Mouse (Mus musculus) ES-E14 (cell line): ENCODE measurements around the gene AC170998.1. TPM values are rescaled to one million over a fixed set of nuclear protein-coding genes. Genes with fewer than 3 reads are reported as not detected.

Experiments used
- DNase-seq: peaks from one replicate; pipeline ENCODE4 v3.0.0-alpha.2; 2013; ENCODE audit warnings: low read depth, low spot score
- H3K27ac ChIP-seq: 2 replicates; pipeline ENCODE4 v1.5.1; 2012; ENCODE audit warnings: low read depth, mild to moderate bottlenecking, low read length, moderate library complexity, mixed read lengths; ENCODE audit not compliant: poor library complexity, insufficient read depth, severe bottlenecking
- H3K36me3 ChIP-seq: 2 replicates; pipeline ENCODE4 v1.6.1; 2012; ENCODE audit warnings: mild to moderate bottlenecking, low read length, moderate library complexity, mixed read lengths; ENCODE audit not compliant: control insufficient read depth, poor library complexity, insufficient read depth, severe bottlenecking
- H3K4me1 ChIP-seq, 2 experiments: fragments of 150-350 bp in 1 of 2; sonication (generic) in 1 of 2; 2 replicates each; pipeline ENCODE4 v1.6.1; 2012; ENCODE audit warnings: low read length in 2 of 2, mild to moderate bottlenecking in 1 of 2, mixed read lengths in 1 of 2; ENCODE audit not compliant: control insufficient read depth in 2 of 2, insufficient read depth in 2 of 2, poor library complexity in 1 of 2
- H3K4me3 ChIP-seq, 2 experiments: fragments of 150-350 bp in 1 of 2; sonication (generic) in 1 of 2; 2 replicates each; pipeline ENCODE4 v1.5.1; 2012; ENCODE audit warnings: low read length in 2 of 2, low read depth in 1 of 2, mild to moderate bottlenecking in 1 of 2, mixed read lengths in 1 of 2; ENCODE audit not compliant: insufficient read depth in 1 of 2, poor library complexity in 1 of 2, severe bottlenecking in 1 of 2
- H3K9ac ChIP-seq: 2 replicates; pipeline ENCODE4 v1.6.1; 2012; ENCODE audit warnings: low read depth, mild to moderate bottlenecking, low read length, mixed read lengths; ENCODE audit not compliant: poor library complexity, insufficient read depth, severe bottlenecking
- H3K9me3 ChIP-seq: fragments of 150-350 bp; sonication (generic); 2 replicates; pipeline ENCODE4 v1.6.1; 2012; ENCODE audit warnings: low read depth, mild to moderate bottlenecking, low read length; ENCODE audit not compliant: control insufficient read depth, insufficient read depth
- CHD2 ChIP-seq: IDR thresholded peaks from 2 replicates; pipeline ENCODE4 v1.6.1; 2014; ENCODE audit warnings: mild to moderate bottlenecking, low read depth, low read length, inconsistent platforms
- HCFC1 ChIP-seq: IDR thresholded peaks from 2 replicates; pipeline ENCODE4 v1.6.1; 2012; ENCODE audit warnings: low read length, inconsistent platforms, borderline replicate concordance; ENCODE audit not compliant: insufficient read depth
- MAFK ChIP-seq: IDR thresholded peaks from 2 replicates; pipeline ENCODE4 v1.6.1; 2014; ENCODE audit warnings: mild to moderate bottlenecking, low read depth, low read length, inconsistent platforms; ENCODE audit not compliant: insufficient read depth
- ZC3H11A ChIP-seq: IDR thresholded peaks from 2 replicates; pipeline ENCODE4 v1.6.1; 2012; ENCODE audit warnings: low read depth, mild to moderate bottlenecking, inconsistent platforms, low read length, borderline replicate concordance
- ZNF384 ChIP-seq: IDR thresholded peaks from 2 replicates; pipeline ENCODE4 v1.6.1; 2012; ENCODE audit warnings: low read depth, low read length, inconsistent platforms
- in situ Hi-C, 2 experiments: fragments of 600-800 bp; cut with MboI; formaldehyde crosslinking; loops; one replicate each; pipeline ENCODE4 v1.15.1; 2025; ENCODE audit warnings: low sequenced_read_pairs in 2 of 2, inconsistent platforms in 1 of 2; ENCODE audit not compliant: unreplicated experiment in 2 of 2
- total RNA-seq: library from RNA; depleted of rRNA; stranded (reverse); fragments of 300-350 nt; gene quantifications from 2 replicates; pipeline ENCODE4 v1.2.3, GENCODE M21; 2012

Gene AC170998.1
- total RNA-seq, 1 experiment = 2.5 TPM

- Histone ChIP-seq H3K4me1 (0 out of 4 replicates have a peak, but pooled peaks cover 0 to 2% of the 10 kb centered on the region in 2 experiments), H3K9me3 (no peaks in the 10 kb centered on the region), H3K9ac (no peak overlapping the region), H3K4me3 (no peak overlapping the region), H3K36me3 (peaks cover 39% of the 10 kb centered on the region), H3K27ac (no peak overlapping the region)
- no peak for DNase-seq
- TF ChIP-seq ZC3H11A = no peak
- TF ChIP-seq HCFC1 = no peak
- no peak for TF ChIP-seq MAFK
- TF ChIP-seq ZNF384 = no peak
- no peak for TF ChIP-seq CHD2
- in situ Hi-C loops = no loop called here
Observed at GRCm38 (mm10) chr17:28735317-28736105, 9.6 kb downstream of the AC170998.1 start.

DNA sequence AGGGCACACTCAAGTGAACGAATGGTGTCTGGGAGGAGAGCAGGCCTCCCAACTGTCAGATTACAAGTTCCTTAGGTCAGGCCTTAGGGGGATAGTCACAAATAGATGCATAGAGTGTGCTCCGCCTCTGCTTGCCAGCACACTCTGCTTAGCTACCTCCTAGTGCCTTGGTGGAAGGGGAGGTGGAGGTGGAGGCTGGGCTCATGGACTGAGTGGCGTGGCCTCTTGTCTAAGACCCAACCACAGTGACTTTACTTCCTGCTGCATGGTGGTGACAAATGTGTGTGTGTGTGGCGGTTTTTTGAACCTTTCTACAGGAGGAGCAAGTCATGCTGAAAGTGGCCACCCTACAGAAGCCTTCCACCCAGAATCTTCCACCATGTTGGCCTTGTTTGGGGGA, 10.6 kb downstream of the AC170998.1 start:
- Histone ChIP-seq H3K36me3 (peaks cover 35% of the 10 kb centered on the region), H3K27ac (no peak overlapping the region), H3K9me3 (no peaks in the 10 kb centered on the region), H3K4me3 (no peak overlapping the region), H3K4me1 (0 out of 4 replicates have a peak, but pooled peaks cover 0 to 2% of the 10 kb centered on the region in 2 experiments), H3K9ac (no peak overlapping the region)
- in situ Hi-C loops = no loop called here
- TF ChIP-seq ZC3H11A (no peak), HCFC1 (no peak), ZNF384 (no peak)
- DNase-seq = no peak

DNA sequence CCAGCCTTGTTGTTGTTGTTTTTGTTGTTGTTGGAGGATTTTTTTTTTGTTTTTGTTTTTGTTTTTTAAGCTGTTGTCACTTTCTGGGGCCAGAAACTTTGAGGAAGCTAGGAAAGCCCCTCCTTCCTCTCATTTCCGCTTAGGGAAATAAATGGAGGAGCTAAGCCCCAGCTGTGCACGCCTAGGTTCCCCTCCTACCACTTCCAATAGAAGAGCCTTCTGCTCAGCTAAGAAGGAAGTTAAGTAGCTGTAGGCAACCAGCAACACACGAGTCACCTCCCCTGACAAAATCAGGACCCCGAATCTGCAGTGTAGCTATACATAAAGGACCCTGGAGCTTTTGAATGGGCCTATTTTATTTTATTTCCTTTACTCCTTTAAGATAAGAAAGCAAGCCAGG, 12.1 kb downstream of the AC170998.1 start:
- in situ Hi-C loops = no loop called here
- Histone ChIP-seq H3K4me3 (no peak overlapping the region), H3K9me3 (no peaks in the 10 kb centered on the region), H3K36me3 (peaks cover 33% of the 10 kb centered on the region), H3K27ac (no peak overlapping the region), H3K9ac (no peak overlapping the region), H3K4me1 (0 out of 4 replicates have a peak, but pooled peaks cover 0 to 2% of the 10 kb centered on the region in 2 experiments)
- TF ChIP-seq ZC3H11A (no peak), HCFC1 (no peak), CHD2 (no peak), ZNF384 (no peak), MAFK (no peak)
- DNase-seq = no peak

DNA sequence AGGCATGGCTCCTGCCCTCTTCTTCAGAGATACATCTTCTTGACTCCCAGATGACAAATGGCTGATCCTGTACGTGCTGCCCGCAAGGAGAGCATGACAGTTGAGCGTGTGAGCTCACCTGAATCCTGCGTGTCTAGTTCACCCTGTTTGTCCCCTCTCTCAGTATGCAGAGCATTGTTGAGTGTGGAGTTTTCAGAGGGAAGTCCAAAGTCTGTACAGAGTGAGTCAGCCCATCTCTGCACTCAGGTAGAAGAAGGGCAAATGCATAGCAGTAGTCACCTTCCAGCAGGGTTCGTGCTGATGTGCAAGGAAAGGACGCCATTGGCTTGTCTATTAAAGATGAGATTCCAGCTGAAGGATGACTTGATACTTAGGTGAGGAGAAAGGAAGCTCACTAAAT, 13.4 kb downstream of the AC170998.1 start:
- Histone ChIP-seq H3K27ac (no peak overlapping the region), H3K36me3 (peaks cover 40% of the 10 kb centered on the region), H3K9ac (no peak overlapping the region), H3K4me3 (no peak overlapping the region), H3K4me1 (0 out of 4 replicates have a peak, but pooled peaks cover 0 to 2% of the 10 kb centered on the region in 2 experiments), H3K9me3 (no peaks in the 10 kb centered on the region)
- DNase-seq = no peak
- no peak for TF ChIP-seq HCFC1
- TF ChIP-seq ZC3H11A = no peak
- TF ChIP-seq MAFK = no peak
- no peak for TF ChIP-seq ZNF384
- no peak for TF ChIP-seq CHD2
- in situ Hi-C loops = no loop called here
